Mouse (Mus musculus): ENCODE measurements around the gene Nfia. TPM values are rescaled to one million over a fixed set of nuclear protein-coding genes. Genes with fewer than 3 reads are reported as not detected.

Gene Nfia
- total RNA-seq (2022) = 100 to 1,000 TPM; 109 to 137 (median 121) TPM

DNA sequence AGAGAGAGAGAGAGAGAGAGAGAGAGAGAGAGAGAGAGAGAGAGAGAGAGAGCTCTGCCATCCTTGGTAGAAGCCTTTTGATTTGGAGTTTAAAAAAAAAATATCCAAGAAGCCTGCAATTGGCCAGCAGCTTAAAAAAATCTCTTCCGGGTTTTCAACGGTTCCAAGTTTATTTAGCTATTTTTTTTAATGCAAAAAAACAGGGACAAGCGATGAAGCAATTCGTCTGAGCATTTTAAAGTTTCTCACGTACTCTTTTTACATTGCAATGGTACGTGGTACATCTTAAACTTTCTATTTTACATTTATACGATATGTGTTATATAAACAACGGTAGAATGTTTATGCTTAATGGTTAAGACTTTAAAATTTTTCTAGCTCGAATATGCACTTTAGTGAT lies at the start of gene Nfia:
TSS of gene Nfia (plus strand) at position 94 of the 400 bp plus-strand sequence.
- DNase-seq (ENCODE audit: low spot score) = peak; percentile 68

DNA sequence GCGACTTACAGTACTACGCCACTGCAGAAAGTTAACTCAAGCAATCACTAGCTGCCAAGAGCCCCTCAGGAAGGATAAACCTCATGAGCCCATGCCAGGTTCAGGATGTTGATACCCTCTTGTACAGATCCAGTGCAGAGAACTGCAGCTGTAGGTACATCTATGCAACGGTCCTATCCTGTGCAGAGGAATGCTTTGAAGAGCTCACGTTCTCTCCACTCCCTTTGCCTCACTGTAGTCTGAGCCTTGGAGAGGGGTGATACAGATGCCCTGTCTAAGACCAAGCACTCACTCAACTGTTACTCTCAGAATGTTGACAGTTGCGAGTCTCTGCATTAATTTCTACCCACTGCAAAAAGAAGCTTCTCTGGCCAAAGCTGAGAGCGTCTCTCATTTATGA lies 49.2 kb upstream of the Nfia start:
- DNase-seq (ENCODE audit: low spot score) = no peak

- no peak for DNase-seq (ENCODE audit: low spot score)
Measured at GRCm38 (mm10) chr4:97728520-97728919, 44.0 kb upstream of the Nfia start.

- no peak for DNase-seq (ENCODE audit: low spot score)
Measured at GRCm38 (mm10) chr4:97729999-97730398, 42.5 kb upstream of the Nfia start.

- DNase-seq (ENCODE audit: low spot score) = no peak
Measured at GRCm38 (mm10) chr4:97730416-97730815, 42.1 kb upstream of the Nfia start.

- DNase-seq (ENCODE audit: low spot score) = no peak
Measured at GRCm38 (mm10) chr4:97733392-97733791, 39.1 kb upstream of the Nfia start.

DNA sequence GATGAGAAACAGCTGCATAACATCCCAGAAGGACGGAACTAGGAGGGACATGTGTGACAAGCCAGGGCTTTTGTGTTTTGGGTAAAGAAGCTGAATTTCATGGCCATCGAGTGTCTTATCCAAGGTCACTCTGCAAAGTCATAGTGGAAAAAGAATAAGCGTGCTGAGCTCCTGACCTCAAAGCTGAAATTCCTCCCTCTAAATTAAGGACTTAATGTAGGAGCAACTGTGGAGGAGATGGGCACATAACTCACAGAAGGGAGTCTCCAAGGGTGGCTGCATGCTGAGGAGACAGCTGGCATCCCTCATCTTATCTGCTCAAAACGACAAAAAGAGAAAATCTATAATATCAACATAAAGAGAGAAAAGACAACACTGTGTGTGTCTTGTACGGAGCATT lies 28.6 kb upstream of the Nfia start:
- no peak for DNase-seq (ENCODE audit: low spot score)

DNA sequence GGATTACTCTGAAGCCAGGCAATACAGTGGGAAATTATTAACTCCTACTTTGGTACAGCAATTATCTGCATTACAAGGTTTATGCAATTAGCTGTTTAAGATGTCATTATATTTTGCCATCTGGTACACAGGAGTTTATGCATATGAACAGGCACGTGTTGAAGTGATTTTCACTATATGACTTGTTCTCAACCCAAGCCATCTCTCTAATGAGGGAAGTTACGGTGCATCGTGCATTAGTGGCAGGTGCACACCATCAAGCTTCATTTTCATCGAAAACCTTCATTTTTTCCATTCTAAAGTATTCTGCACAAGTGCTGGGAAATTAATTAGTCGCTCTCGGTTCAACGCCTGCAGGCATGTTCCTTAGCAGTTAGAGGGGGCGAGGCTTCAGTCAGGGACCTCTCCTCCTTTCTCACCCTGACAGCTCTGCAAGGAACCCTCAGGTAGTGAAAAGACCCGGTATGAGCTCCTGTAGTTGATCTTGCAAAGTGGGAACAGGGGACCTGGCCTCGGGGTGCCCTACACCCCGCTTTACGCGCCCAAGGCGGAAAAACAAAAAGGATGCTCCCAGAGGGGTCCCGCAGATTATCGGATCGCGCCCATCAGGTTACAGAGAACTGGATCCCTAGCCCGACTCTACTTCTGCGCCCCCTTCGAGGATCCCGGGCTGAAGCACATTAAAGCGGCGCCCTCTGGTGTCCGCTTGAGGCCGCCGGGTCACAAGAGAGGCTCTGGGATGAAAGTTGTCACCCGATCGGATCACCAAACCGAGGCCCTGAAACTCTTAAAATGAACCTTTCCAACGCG lies 27.0 kb upstream of the Nfia start:
- peak; percentile 74 for DNase-seq (ENCODE audit: low spot score)

- no peak for DNase-seq (ENCODE audit: low spot score)
Measured at GRCm38 (mm10) chr4:97746106-97746900, 26.2 kb upstream of the Nfia start.

DNA sequence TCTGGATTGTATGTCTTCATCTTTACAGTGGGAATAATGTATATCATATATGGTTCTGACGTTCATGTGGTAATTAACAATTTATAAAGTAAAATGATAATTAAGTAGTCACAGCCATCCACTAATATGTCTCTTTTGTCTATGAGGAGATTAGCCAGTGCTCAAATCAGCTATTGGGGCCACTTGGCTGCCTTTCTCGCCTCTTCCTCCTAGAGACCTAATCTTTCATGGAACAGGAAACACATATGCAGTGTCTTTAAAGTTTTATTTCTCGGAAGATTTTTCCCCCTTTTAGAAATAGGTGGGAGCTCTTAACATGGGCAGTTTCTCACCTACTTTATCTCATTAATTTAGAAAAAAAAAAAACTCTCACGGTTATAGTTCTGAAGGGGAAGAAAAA lies 22.1 kb upstream of the Nfia start:
- no peak for DNase-seq (ENCODE audit: low spot score)

DNA sequence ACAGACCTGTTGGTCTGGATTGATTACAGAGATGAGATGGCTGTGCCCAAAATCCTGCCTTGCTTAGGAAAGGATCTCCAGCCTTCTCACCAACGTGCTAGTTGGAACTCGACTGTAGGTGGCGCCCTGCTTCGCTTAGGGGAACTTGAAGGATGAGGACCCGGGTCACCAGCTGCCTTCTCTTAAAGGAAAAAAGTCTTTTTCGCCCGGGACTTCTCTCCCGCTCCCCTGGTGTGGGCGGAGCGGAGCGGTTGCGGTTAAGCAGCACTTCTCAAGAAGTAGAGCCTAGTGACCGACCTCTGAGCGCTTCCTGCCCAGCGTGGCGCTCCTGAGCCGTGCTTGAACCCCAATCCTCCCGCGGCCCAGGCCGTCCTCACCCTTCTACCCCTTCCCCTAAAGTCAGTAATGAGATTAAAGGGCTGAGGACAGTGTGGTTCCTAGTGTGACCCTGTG lies 21.5 kb upstream of the Nfia start:
- peak; percentile 93 for DNase-seq (ENCODE audit: low spot score)

GRCm38 (mm10) chr4:97751483-97752251 lies 20.9 kb upstream of the Nfia start:
- peak; percentile 86 for DNase-seq (ENCODE audit: low spot score)

GRCm38 (mm10) chr4:97752276-97753010 lies 20.1 kb upstream of the Nfia start:
- no peak for DNase-seq (ENCODE audit: low spot score)

- no peak for DNase-seq (ENCODE audit: low spot score)
Measured at GRCm38 (mm10) chr4:97753521-97753920, 19.0 kb upstream of the Nfia start.

DNA sequence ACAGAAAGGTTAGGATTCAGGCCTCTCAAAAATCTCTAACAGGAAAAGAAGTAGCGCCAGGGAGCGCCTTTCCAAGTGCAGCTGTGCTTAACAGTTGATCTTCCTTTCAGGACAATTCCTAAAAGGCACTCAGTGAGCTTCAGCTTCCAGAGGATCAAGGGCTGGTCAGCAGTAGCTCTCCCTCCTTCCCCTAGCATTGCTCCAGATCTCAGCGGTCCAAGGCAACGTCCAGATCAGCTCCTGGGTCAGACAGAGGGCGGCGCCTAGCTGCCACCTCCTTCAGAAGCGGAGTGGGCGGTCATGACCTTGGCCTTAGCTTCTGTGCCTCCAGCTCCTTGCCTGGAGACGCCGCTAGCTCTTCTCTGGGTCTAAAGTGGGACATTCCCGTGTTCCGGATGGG lies 18.3 kb upstream of the Nfia start:
- peak; percentile 76 for DNase-seq (ENCODE audit: low spot score)

- DNase-seq (ENCODE audit: low spot score) = peak; percentile 71
Measured at GRCm38 (mm10) chr4:97757207-97757977, 15.1 kb upstream of the Nfia start.

DNA sequence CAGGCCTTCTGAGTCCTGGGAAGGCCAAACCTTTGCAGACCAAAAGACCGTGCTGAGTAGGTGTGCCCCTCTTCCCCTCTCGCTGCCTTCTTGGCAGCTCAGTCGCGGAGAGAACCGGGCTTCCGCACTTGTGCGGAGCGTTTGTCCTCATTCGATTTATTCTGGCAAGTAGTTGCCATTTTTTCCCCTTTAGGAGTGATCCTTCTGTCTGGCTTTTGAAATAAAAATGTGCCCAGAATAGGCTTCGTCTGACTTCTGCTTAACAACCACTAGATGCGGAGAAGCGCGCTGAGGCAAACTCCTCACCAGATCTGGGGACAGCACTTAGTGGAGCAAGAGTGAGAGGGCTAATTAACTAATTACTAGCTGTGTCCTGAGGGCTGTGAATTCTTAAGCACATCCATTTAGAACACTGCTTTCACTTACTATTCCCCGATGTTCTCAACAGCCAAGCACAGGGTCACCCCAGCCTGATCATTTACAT lies 14.5 kb upstream of the Nfia start:
- no peak for DNase-seq (ENCODE audit: low spot score)

- no peak for DNase-seq (ENCODE audit: low spot score)
Measured at GRCm38 (mm10) chr4:97758661-97759060, 13.9 kb upstream of the Nfia start.

- DNase-seq (ENCODE audit: low spot score) = no peak
Measured at GRCm38 (mm10) chr4:97764616-97765015, 7.9 kb upstream of the Nfia start.

DNA sequence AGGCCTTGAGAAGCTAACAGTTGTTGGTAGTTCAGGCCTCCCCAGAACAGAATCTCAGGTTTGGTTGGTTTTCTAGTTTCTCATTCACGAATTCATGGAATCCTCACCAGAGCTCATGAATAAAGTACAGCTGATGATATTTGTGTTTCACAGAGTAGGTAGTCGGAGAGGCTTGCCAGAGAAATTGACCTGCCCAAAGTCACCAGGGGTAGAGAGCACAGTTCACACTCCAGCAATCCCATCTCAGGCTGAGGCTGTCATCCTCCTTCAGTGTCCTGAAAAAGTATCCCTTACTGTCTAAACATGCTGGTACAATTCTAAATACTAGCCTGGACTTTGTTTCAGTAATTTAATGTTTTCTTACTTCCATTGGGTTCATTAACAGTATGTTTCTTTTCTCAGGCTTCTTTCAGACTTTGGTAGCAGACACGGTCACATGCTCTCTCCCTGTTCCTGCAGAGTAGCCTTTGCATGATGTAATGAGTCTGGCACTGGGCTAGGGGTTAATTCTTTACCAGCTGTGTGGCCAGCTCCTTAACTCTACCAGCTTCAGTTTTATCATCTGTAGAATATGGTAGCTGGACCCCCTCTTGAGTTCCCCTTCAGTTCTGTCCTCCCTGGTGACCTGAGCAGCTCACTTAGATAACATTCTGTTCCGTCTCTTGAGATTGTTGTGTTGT lies 7.1 kb upstream of the Nfia start:
- no peak for DNase-seq (ENCODE audit: low spot score)
